Mouse (Mus musculus) cerebellum, postnatal 25 days (tissue): ENCODE data around the gene Rab3a.
A peak's percentile ranks its signal among the peaks of the same experiment; 100 is the strongest.

Source experiments
- DNase-seq, 2 experiments: peaks; one replicate each; pipeline ENCODE4 v3.0.0; 2021; ENCODE audit warnings: mixed read lengths in 2 of 2

The Rab3a gene

GRCm38 (mm10) chr8:70742176-70742575 is 12.3 kb upstream of the Rab3a start:
- no peak for DNase-seq

DNA sequence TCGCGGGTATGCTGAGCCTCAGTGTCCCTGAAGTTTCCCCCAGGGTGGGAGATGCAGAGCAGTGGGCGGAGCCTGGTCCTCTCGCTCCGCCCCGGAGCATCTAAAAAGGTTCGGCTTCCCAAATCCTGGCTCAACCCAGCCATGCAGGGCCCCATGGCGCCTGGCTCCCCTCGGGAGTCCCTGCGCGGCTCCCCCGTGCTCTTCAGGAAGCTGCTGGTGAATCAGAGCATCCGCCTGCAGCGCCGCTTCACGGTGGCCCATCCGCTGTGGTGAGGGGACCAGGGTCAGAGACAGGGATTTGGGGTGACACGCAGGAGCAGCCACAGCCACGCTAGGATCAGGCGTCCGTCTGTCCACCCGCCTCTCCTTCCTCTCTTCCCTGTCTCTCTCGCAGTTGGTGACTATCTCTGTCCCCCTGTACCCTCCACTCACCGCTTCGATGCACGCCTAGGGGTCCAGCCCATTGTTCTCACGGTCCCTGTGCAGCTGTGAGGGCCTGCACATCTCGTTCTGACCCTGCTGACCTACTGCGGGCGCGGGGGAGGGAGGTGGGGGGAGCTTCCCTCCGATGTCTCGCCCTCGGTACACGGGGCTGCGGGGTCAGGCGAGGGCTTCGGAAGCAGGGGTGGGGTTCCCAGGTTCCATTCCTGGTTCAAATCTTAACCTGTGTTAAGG is 11.4 kb upstream of the Rab3a start:
- DNase-seq: peak in 1 of 2 experiments; percentile 11

DNA sequence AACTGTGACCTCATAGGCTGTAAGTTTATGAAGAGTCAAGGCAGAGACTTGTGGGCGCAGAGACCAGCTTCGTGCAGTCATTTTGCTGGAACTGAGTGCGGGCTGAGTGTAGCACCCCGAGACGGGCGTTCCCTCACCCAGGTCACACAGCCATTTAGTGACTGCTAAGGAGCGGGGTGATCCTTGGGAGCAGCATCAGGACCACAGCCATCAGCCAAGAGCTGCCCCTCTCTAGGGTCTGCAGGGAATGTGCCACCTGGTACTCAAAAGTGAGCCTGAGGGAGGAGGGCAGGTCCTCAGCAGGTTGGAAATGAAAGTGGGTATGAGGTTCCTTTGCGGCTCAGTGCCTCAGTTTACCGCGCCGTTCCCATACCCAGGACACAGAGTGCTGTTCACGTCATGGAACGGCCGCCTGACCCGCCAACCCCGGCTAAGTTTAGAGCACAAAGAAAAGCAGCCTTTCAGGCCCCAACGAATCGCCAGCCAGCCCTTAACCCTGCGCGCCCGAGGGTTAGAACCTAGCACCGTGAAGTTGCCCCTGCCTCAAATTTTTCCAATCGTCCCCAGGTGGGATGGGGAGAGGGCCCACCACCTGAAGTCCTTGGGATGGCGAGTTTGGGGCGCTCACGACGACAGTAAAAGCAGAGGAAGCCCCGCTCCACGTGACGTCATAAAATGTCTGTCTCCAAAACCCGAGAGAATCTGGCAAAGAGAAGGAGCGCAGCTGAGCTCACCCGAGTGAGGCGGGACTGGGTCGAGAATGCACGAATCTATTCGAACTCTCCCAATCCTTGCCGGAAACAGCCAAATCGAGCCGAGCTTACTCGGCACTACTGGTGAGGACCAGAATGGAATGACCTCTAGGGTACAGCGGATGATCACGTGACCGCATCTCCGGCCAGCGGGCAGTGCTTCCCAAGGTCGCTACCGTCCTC is 10.6 kb upstream of the Rab3a start:
- peak; percentile 40 to 52 for DNase-seq

- DNase-seq: peak in 1 of 2 experiments; percentile 3
These were observed 9.7 kb upstream of the Rab3a start for GRCm38 (mm10) chr8:70744806-70745205.

- peak in 1 of 2 experiments; percentile 3 for DNase-seq
These were observed 8.7 kb upstream of the Rab3a start for GRCm38 (mm10) chr8:70745691-70746220.

DNA sequence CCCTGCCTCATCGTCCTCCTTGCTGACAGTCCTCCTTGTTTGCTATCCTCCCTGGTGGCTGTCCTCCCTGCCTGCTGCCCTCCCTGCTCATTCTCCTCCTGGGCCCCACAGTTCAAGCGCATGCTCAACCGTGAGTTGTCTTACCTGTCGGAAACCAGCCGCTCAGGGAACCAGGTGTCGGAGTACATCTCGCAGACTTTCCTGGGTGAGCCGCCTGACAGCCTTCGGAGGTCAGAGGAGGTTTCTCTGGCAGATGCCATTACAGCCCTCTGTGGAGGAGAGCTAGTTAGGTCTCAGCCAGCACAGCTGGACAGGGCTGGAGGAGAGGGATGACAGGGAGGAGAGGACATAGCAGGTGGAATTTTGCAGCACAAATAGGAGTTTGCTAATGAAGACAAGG is 7.8 kb upstream of the Rab3a start:
- DNase-seq: no peak

- DNase-seq: no peak
These were observed 7.1 kb upstream of the Rab3a start for GRCm38 (mm10) chr8:70747211-70747890.

GRCm38 (mm10) chr8:70748246-70749096 is 6.0 kb upstream of the Rab3a start:
- no peak for DNase-seq

DNA sequence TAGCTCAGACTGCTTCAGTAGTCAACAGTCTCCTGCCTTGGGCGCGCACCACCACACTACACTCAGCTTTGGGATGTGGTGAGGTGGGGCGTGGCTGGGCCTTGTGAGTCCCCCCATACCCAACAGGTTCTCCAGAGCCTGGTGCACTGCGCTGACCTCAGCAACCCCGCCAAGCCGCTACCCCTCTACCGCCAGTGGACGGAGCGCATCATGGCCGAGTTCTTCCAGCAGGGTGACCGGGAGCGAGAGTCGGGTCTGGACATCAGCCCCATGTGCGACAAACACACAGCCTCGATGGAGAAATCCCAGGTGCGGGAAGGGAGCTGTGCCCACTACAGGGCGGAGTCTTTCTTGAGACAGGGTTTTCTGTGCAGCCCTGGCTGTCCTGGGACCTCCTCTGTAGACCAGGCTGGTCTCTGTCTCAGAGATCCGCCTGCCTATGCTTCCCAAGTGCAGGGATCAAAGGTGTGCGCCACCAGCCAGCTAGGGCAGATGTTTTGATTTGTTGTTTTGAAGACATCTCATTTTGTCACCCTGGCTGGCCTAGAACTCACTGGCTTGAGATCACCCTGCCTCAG is 5.3 kb upstream of the Rab3a start:
- no peak for DNase-seq

GRCm38 (mm10) chr8:70750128-70750680 is 4.3 kb upstream of the Rab3a start:
- DNase-seq: no peak

- peak; percentile 74 to 88 for DNase-seq
These were observed 2.3 kb upstream of the Rab3a start for GRCm38 (mm10) chr8:70752000-70752764.

DNA sequence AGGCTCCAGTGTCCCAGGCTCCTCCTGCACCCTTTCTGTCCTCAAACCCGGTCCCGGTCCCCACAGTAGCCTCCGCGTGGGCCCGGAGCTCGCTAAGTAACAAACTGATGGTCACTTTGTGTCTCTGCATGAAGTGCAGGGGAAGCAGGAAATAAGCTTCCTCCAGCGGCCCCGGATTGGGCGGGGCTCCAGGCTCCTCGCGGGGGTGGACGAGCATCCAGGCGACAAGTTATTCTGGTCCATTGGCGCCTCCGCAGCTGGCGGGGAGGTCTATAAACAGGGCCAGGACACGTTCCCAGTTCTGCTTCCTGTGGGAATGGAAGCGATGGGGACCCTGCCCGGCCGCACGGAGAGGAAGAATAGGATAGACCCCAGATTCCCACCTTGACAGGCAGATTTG is 1.3 kb upstream of the Rab3a start:
- peak; percentile 56 to 71 for DNase-seq

DNA sequence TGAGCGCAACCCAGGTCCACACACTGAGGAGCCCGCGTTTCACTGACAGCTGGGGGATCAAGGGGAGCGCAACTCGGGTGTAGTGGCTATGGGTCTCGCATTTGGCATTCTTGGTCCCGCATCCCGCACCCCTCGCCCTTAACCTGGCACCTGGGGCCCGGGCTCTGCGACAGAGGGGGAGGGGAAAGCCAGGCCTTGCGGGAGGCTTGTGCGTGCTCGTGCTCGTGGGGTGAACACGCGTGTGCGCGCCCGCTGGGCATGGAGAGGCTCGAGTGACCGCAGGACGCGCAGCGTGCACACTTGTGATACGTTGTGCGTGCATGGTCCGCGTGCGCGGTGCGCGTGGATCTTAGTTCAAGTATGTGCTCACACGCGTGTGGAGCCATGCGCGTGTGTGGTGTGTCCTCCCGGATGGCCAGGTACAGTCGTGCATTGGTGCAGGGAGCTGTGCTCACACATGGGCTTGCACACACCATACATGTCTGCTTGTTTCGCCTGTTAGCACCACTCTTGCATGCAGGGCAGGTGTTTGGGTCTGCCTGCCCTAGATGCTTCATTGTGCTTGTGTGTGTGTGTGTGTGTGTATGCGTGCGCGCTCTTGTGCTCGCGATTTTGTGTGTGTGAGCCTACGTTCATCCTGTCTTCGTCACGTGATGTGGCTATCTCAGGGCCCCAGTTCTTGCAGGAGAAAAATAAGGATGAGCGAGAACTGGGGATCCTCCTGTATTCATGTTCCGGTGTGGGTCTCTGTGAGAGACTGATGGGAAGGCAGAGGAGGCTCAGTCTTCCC is 587 bp downstream of the Rab3a start:
- peak; percentile 88 to 92 for DNase-seq

GRCm38 (mm10) chr8:70755661-70756475 is 1.4 kb downstream of the Rab3a start:
- peak; percentile 19 to 50 for DNase-seq

DNA sequence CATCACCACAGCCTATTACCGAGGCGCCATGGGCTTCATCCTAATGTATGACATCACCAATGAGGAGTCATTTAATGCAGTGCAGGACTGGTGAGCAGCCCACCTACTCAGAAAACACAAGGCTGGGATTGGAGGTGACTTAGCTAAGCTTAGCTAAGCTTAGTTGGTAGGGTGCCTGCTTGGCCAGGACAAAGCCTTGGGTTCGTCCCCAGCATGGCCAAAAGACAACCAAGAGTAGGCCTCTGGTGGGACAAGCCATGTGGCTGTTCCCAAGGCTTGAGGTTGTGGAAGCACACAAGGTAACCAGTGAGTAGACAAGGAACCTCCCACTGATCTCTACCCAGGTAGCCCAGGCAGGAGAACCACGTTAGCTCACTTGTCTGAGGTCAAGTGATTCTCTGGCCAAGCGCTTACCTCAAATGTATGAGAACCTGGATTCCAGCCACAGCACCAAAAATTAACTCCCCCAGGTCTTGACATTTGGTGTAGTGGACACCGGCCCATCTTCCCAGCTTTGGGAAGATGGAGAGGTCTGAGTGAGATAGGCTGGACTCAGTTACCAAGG is 2.1 kb downstream of the Rab3a start:
- peak; percentile 5 to 15 for DNase-seq

DNA sequence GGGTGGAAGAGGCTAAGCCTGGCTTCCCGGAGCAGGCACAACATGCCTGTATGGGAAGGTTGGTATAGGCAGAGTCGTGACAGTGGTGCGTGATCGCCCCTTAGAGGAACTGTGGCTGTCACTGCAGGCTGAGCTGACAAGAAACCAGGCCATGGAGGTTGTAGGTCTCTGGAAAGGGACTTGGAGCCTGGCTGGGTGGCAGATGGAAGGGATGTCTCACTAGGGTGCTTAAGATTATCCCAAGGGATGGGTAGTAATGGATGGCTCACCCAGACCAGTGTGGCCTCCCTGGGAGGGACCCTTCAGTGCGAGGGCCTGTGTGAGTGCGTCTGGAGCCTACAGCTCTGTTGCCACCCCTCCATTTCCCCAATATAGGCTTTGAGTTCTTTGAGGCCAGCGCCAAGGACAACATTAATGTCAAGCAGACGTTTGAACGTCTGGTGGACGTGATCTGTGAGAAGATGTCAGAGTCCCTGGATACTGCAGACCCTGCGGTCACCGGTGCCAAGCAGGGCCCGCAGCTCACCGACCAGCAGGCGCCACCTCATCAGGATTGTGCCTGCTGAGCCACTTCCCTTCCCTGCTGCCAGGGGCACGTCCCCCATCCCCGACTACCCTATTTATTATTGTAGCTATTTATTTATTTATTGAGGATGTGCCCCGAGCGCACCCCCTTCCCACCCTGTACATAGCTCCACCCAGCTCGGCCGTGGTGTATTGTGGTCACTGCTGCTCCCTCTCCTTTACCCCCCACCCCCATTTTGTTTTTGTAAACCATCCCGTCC is 3.2 kb downstream of the Rab3a start:
- DNase-seq: peak; percentile 45 to 59

GRCm38 (mm10) chr8:70758308-70758615 is 3.8 kb downstream of the Rab3a start:
- DNase-seq: no peak
